Mouse (Mus musculus): ENCODE data around the gene Ino80. TPM values are rescaled to one million over a fixed set of nuclear protein-coding genes. Genes with fewer than 3 reads are reported as not detected.

Gene Ino80
- polyA plus RNA-seq, 1 experiment from 2014 or later = 3.2 TPM

DNA sequence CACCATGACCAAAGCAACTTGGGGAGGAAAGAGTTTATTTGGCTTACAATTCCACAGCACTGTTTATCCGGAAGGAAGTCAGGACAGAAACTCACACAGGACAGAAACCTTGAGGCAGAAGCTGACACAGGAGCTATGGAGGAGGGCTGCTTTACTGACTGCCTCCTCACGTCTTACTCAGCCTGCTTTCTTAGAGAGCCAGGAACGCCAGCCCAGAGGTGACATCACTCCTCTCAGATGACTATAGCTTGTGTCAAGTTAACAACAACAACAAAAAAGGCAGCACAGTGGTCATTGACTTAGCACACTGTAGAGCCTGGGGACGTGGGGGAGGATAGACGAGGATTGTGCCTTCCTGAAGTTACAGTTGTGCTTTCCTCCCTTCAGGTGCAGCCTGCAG, 14.5 kb upstream of the Ino80 start:
- H3K27ac ChIP-seq (ENCODE audit: low read length) = peak overlapping the region; percentile 38; the same call in 1 of the 2 replicates
- peak; percentile 29 for DNase-seq (ENCODE audit: low spot score)
- H3K9ac ChIP-seq (replicated peaks; ENCODE audit: low read depth) = 0 out of 2 replicates have a peak overlapping the region, but pooled peaks have one; percentile 6

DNA sequence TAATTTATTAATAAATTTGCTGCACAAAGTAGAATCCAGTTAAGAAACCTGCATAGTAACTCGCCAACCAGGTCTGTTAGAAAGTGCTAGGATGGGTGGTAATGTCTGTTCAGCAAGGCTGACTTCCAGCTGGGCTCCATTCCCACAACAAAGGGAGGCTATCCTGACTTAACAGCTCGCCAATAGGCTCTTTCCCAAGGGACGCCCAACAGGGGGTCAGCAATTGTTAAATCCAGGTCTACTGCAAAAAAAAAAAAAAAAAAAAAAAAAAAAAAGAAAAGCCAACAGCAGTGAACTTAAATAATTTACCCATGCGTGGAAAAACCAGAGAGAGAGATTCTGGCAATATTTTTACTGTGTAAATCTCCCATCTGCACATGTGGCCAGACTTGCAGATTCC, 9.0 kb upstream of the Ino80 start:
- no peak overlapping the region for H3K27ac ChIP-seq (ENCODE audit: low read length)
- TF ChIP-seq EP300 (IDR thresholded peaks at IDR 0.05) (no peak), CTCF (IDR thresholded peaks at IDR 0.05) (no peak)
- 23% methylated on average over 4 of the region's 4 CpGs for WGBS
- no peak for ATAC-seq
- H3K9me3 ChIP-seq (ENCODE audit: low read length) = no peaks in the 10 kb centered on the region
- no peak overlapping the region for H3K4me2 ChIP-seq (replicated peaks; ENCODE audit: low read depth, low read length)
- H3K4me1 ChIP-seq (ENCODE audit: insufficient read depth, low read depth, low read length) = no peaks in the 10 kb centered on the region
- H3K27me3 ChIP-seq (replicated peaks; ENCODE audit: insufficient read depth, low read length) = no peaks in the 10 kb centered on the region
- H3K9ac ChIP-seq (replicated peaks; ENCODE audit: low read depth) = no peak overlapping the region
- H3K36me3 ChIP-seq (ENCODE audit: insufficient read depth, low read length) = no peaks in the 10 kb centered on the region
- no peak for DNase-seq (ENCODE audit: low spot score)
- H3K4me3 ChIP-seq (ENCODE audit: low read depth, low read length) = no peak overlapping the region

More for the DNA sequence above, 14.5 kb upstream of the Ino80 start:
- Histone ChIP-seq H3K36me3 (ENCODE audit: insufficient read depth, low read length) (no peaks in the 10 kb centered on the region), H3K4me2 (replicated peaks; ENCODE audit: low read depth, low read length) (no peak overlapping the region), H3K27me3 (replicated peaks; ENCODE audit: insufficient read depth, low read length) (no peaks in the 10 kb centered on the region), H3K4me3 (ENCODE audit: low read depth, low read length) (no peak overlapping the region), H3K4me1 (ENCODE audit: insufficient read depth, low read depth, low read length) (no peaks in the 10 kb centered on the region), H3K9me3 (ENCODE audit: low read length) (no peaks in the 10 kb centered on the region)
- TF ChIP-seq CTCF (IDR thresholded peaks at IDR 0.05) = no peak
- no peak for TF ChIP-seq EP300 (IDR thresholded peaks at IDR 0.05)
- peak; percentile 34 for ATAC-seq
- 35% methylated on average over 5 of the region's 5 CpGs for WGBS

DNA sequence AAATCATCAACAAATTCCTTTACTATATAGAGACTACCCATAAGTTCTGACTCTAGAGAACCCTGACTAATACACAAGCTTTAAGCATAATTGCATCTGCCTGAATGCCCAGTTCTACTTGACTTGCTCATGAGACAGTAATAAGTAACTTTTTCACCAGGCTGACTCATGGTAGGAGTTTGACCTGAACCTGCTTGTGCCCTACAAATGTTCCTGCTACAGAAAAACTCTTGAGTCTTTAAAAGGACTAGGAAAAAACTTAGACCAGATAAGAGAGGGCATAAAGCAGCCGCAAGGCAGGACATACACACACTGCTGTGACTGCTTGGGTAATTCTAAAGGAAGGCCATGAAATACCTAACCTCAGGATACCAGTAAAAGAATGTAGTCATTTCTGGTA, 4.8 kb upstream of the Ino80 start:
- Histone ChIP-seq H3K9ac (replicated peaks; ENCODE audit: low read depth) (no peak overlapping the region), H3K4me2 (replicated peaks; ENCODE audit: low read depth, low read length) (no peak overlapping the region), H3K4me1 (ENCODE audit: insufficient read depth, low read depth, low read length) (no peaks in the 10 kb centered on the region), H3K9me3 (ENCODE audit: low read length) (no peaks in the 10 kb centered on the region), H3K27me3 (replicated peaks; ENCODE audit: insufficient read depth, low read length) (no peaks in the 10 kb centered on the region), H3K36me3 (ENCODE audit: insufficient read depth, low read length) (no peaks in the 10 kb centered on the region), H3K4me3 (ENCODE audit: low read depth, low read length) (no peak overlapping the region), H3K27ac (ENCODE audit: low read length) (no peak overlapping the region)
- TF ChIP-seq CTCF (IDR thresholded peaks at IDR 0.05) (no peak), EP300 (IDR thresholded peaks at IDR 0.05) (no peak)
- ATAC-seq (no peak), DNase-seq (ENCODE audit: low spot score) (no peak)
- 73% methylated on average over 1 of the region's 1 CpGs for WGBS

DNA sequence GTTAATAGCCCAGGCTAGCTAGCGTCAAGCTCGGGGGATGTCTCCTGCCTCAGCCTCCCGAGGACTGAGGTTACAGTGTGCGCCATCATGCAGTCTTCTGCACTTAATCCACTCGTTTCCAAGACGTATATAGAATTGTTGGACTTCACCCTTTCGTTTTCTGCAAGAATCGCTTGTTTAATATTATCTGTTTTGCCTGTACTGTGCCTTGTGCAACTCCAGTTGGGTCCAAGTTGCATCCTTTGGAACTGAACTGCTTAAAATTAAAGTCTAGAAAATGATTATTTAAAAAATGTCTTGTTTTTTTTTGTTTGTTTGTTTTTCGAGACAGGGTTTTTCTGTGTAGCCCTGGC, 886 bp upstream of the Ino80 start:
- ATAC-seq = no peak
- Histone ChIP-seq H3K27me3 (replicated peaks; ENCODE audit: insufficient read depth, low read length) (no peaks in the 10 kb centered on the region), H3K4me2 (replicated peaks; ENCODE audit: low read depth, low read length) (peak overlapping the region; percentile 71), H3K4me1 (ENCODE audit: insufficient read depth, low read depth, low read length) (no peaks in the 10 kb centered on the region), H3K4me3 (ENCODE audit: low read depth, low read length) (peak overlapping the region; percentile 98), H3K9ac (replicated peaks; ENCODE audit: low read depth) (peak overlapping the region; percentile 99), H3K9me3 (ENCODE audit: low read length) (no peaks in the 10 kb centered on the region), H3K36me3 (ENCODE audit: insufficient read depth, low read length) (no peaks in the 10 kb centered on the region), H3K27ac (ENCODE audit: low read length) (peak overlapping the region; percentile 99)
- 8% methylated on average over 9 of the region's 9 CpGs for WGBS
- DNase-seq (ENCODE audit: low spot score) = no peak
- TF ChIP-seq CTCF (IDR thresholded peaks at IDR 0.05) (no peak), EP300 (IDR thresholded peaks at IDR 0.05) (no peak)

DNA sequence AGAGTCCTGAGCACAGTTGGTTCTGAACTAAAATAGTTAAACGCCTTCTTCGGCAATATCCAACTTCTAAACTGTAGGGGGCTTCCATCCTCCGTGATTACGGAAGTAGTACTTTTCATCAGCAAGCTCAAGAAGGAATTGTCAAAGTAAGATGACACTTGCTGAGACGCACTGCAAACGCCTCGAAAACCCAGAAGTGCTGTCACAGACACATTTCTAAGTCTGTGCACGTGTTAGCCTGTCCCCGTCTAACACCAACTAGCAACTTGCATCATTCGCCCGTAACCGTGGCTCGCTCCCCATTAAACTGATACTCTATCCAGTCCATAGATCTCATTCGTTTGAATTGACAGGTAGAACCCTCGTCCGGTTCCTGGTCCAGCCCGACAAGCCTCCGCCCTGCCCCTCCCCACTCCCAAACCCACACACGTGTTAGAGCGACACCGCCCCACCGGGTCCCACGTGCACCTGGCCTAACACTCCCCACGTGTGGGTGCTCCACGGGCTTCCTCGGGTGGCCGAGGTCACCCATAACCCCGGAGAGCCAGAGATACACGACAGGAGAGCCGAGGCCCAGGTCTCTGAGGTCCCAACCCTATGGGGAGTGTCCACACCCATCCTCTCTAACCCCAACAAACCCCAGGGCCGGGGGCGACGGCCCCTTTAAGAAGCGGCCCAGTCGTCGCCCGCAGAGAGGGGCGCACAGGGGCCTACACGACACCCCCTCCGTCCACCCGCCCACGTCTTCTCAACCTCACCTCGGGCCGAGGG, 681 bp downstream of the Ino80 start:
- no peaks in the 10 kb centered on the region for H3K9me3 ChIP-seq (ENCODE audit: low read length)
- peak overlapping the region; percentile 99 for H3K27ac ChIP-seq (ENCODE audit: low read length)
- H3K4me2 ChIP-seq (replicated peaks; ENCODE audit: low read depth, low read length) = peak overlapping the region; percentile 71
- under 1% methylated on average over 35 of the region's 44 CpGs for WGBS
- no peaks in the 10 kb centered on the region for H3K36me3 ChIP-seq (ENCODE audit: insufficient read depth, low read length)
- no peaks in the 10 kb centered on the region for H3K4me1 ChIP-seq (ENCODE audit: insufficient read depth, low read depth, low read length)
- no peaks in the 10 kb centered on the region for H3K27me3 ChIP-seq (replicated peaks; ENCODE audit: insufficient read depth, low read length)
- DNase-seq (ENCODE audit: low spot score) (peak; percentile 80), ATAC-seq (peak; percentile 38)
- peak overlapping the region; percentile 99 for H3K9ac ChIP-seq (replicated peaks; ENCODE audit: low read depth)
- peak overlapping the region; percentile 98 for H3K4me3 ChIP-seq (ENCODE audit: low read depth, low read length)
- TF ChIP-seq CTCF (IDR thresholded peaks at IDR 0.05) = peak; percentile 46
- TF ChIP-seq EP300 (IDR thresholded peaks at IDR 0.05) = no peak

DNA sequence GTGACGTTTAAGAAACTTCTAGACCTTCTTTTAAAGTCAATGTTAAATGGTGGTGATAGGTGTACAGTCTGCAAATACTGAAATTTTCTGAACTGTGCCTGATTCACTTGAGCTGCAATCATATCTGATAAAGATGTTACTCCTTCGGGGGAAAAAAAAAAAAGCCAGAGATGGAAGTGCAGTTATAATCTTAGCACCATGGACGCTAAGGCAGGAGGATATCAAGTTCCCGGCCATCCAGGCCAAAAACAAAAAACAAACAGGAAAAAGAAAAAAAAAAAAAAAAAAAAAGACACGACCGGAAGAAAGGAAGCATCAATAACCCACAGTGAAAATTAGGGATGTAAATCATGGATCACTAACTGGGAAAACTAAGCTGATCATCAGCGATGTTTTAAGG, 1.3 kb downstream of the Ino80 start:
- Histone ChIP-seq H3K27me3 (replicated peaks; ENCODE audit: insufficient read depth, low read length) (no peaks in the 10 kb centered on the region), H3K36me3 (ENCODE audit: insufficient read depth, low read length) (no peaks in the 10 kb centered on the region), H3K4me2 (replicated peaks; ENCODE audit: low read depth, low read length) (peak overlapping the region; percentile 71), H3K9me3 (ENCODE audit: low read length) (no peaks in the 10 kb centered on the region), H3K4me3 (ENCODE audit: low read depth, low read length) (peak overlapping the region; percentile 98), H3K9ac (replicated peaks; ENCODE audit: low read depth) (peak overlapping the region; percentile 99; the same call in 1 of the 2 replicates), H3K27ac (ENCODE audit: low read length) (peak overlapping the region; percentile 99; the same call in 1 of the 2 replicates), H3K4me1 (ENCODE audit: insufficient read depth, low read depth, low read length) (no peaks in the 10 kb centered on the region)
- TF ChIP-seq CTCF (IDR thresholded peaks at IDR 0.05) (no peak), EP300 (IDR thresholded peaks at IDR 0.05) (no peak)
- ATAC-seq = no peak
- no peak for DNase-seq (ENCODE audit: low spot score)
- WGBS = 6% methylated on average over 7 of the region's 7 CpGs
